Mouse (Mus musculus) embryonic fibroblast, embryonic 13.5 days (primary cell): ENCODE results near the gene Dgke.

ENCODE experiments used
- CTCF ChIP-seq: IDR thresholded peaks from 2 replicates; pipeline ENCODE4 v1.5.1; 2011; ENCODE audit warnings: mild to moderate bottlenecking, control low read depth, low read length, moderate library complexity, borderline replicate concordance; ENCODE audit not compliant: insufficient read depth
- POLR2A ChIP-seq: IDR thresholded peaks from 2 replicates; pipeline ENCODE4 v1.6.1; 2011; ENCODE audit warnings: low read depth, mild to moderate bottlenecking, control low read depth, low read length, moderate library complexity

GRCm38 (mm10) chr11:89077601-89078000 lies 11.0 kb upstream of the Dgke start:
- no peak for TF ChIP-seq POLR2A
- TF ChIP-seq CTCF = no peak
